Mouse (Mus musculus) bone marrow, adult 2 months (tissue): ENCODE results near the gene Tmem266.

Experiments
- CTCF ChIP-seq: fragments of 200-500 bp; IDR thresholded peaks from 2 replicates; pipeline ENCODE4 v1.5.1; 2011; ENCODE audit warnings: low read length, control low read depth; ENCODE audit not compliant: control insufficient read depth, insufficient read depth
- POLR2A ChIP-seq: fragments of 200-500 bp; IDR thresholded peaks from 2 replicates; pipeline ENCODE4 v1.6.1; 2011; ENCODE audit warnings: low read depth, mild to moderate bottlenecking, control low read depth, low read length, borderline replicate concordance; ENCODE audit not compliant: control insufficient read depth

DNA sequence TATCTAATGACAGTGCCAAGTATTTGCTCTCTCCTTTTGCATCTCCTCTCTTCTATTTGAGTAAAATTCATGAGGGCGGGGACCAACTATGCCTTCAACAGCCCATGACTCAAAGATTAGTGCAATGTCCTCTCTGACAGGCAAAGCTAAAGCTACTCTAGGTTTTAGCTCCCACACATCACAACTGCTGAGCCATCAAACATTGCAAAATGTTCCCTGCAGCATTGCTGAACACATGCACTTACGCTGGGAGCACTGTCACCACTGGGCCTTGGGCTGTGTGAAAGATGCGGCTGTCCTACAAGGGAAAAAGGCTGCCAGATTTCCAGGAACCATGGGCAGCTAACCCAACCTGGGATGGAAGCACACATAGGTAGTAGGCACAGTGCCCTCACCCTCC lies 124.7 kb downstream of the Tmem266 start:
- TF ChIP-seq CTCF (no peak), POLR2A (no peak)
